Mouse (Mus musculus) stomach, postnatal 0 days (tissue): ENCODE data around the gene C1qtnf1. TPM values are rescaled to one million over a fixed set of nuclear protein-coding genes. Genes with fewer than 3 reads are reported as not detected.

ENCODE experiments used
- ATAC-seq: fragments of 200-750 bp; cut with Nextera tagmentation; 2 replicates; pipeline ENCODE4 v1.8.0; 2017; ENCODE audit not compliant: low FRiP score, low TSS enrichment
- DNase-seq: peaks from one replicate; pipeline ENCODE4 v3.0.0-alpha.2; 2016; ENCODE audit warnings: low spot score
- H3K27ac ChIP-seq: fragments of 300-500 bp; sonication (generic); replicated peaks from 2 replicates; pipeline ENCODE4 v1.5.1; 2014; ENCODE audit warnings: mild to moderate bottlenecking, control low read depth
- H3K27me3 ChIP-seq: fragments of 300-500 bp; sonication (generic); 2 replicates; pipeline ENCODE4 v1.6.1; 2014; ENCODE audit warnings: low read length; ENCODE audit not compliant: control insufficient read depth, insufficient read depth
- H3K36me3 ChIP-seq: fragments of 300-500 bp; sonication (generic); 2 replicates; pipeline ENCODE4 v1.6.1; 2014; ENCODE audit warnings: low read length, mixed read lengths; ENCODE audit not compliant: control insufficient read depth, insufficient read depth
- H3K4me1 ChIP-seq: fragments of 300-500 bp; sonication (generic); replicated peaks from 2 replicates; pipeline ENCODE4 v1.6.1; 2014; ENCODE audit warnings: antibody characterized with exemption; ENCODE audit not compliant: control insufficient read depth, insufficient read depth
- H3K4me2 ChIP-seq: fragments of 300-500 bp; sonication (generic); replicated peaks from 2 replicates; pipeline ENCODE4 v1.6.1; 2014; ENCODE audit warnings: low read depth, mild to moderate bottlenecking, control low read depth, moderate library complexity
- H3K4me3 ChIP-seq: fragments of 300-500 bp; sonication (generic); 2 replicates; pipeline ENCODE4 v1.5.1; 2014; ENCODE audit warnings: low read depth, low read length, control low read depth
- H3K9ac ChIP-seq: fragments of 300-500 bp; sonication (generic); 2 replicates; pipeline ENCODE4 v1.6.1; 2014; ENCODE audit warnings: mild to moderate bottlenecking, low read length, control low read depth, mixed read lengths
- H3K9me3 ChIP-seq: fragments of 300-500 bp; sonication (generic); 2 replicates; pipeline ENCODE4 v1.6.1; 2016; ENCODE audit warnings: low read length; ENCODE audit not compliant: control insufficient read depth
- CTCF ChIP-seq: IDR thresholded peaks from 2 replicates; pipeline ENCODE4 v1.5.1; 2016; ENCODE audit warnings: antibody characterized with exemption, low read depth, mild to moderate bottlenecking, moderate library complexity
- EP300 ChIP-seq: optimal IDR thresholded peaks from 2 replicates; pipeline ENCODE3; 2016; ENCODE audit warnings: antibody characterized with exemption
- WGBS: fragments of 180-500 bp; shearing (Covaris S2); extraction: QIAGEN DNeasy Blood & Tissue Kit; methylation state at CpG from one replicate; pipeline ENCODE4 v1.1.7; 2014; 5-methylcytosine and 5-hydroxymethylcytosine counted together
- polyA plus RNA-seq: library from polyadenylated mRNA; unstranded; fragments of >200 nt; fragmentation: Nextera tagmentation; extraction: Ambion mirVana; gene quantifications from 2 replicates; pipeline ENCODE4 v1.2.1, GENCODE M21; 2015

Gene C1qtnf1
- polyA plus RNA-seq, 1 experiment from 2014 or later: 9.0 TPM

- H3K4me2 ChIP-seq: no peak overlapping the region
- H3K4me1 ChIP-seq: peaks cover 10% of the 10 kb centered on the region; the same call in 1 of the 2 replicates
- no peak overlapping the region for H3K4me3 ChIP-seq
- H3K9ac ChIP-seq: no peak overlapping the region
- TF ChIP-seq EP300: no peak
- TF ChIP-seq CTCF: no peak
- no peaks in the 10 kb centered on the region for H3K27me3 ChIP-seq
- no peak overlapping the region for H3K27ac ChIP-seq
- no peak for ATAC-seq
- H3K9me3 ChIP-seq: no peaks in the 10 kb centered on the region
- peaks cover 4% of the 10 kb centered on the region; the same call in 1 of the 2 replicates for H3K36me3 ChIP-seq
- 89% methylated on average over 26 of the region's 26 CpGs for WGBS
- DNase-seq: peak; percentile 12
These were observed 30.0 kb upstream of the C1qtnf1 start for GRCm38 (mm10) chr11:118397806-118398530.

DNA sequence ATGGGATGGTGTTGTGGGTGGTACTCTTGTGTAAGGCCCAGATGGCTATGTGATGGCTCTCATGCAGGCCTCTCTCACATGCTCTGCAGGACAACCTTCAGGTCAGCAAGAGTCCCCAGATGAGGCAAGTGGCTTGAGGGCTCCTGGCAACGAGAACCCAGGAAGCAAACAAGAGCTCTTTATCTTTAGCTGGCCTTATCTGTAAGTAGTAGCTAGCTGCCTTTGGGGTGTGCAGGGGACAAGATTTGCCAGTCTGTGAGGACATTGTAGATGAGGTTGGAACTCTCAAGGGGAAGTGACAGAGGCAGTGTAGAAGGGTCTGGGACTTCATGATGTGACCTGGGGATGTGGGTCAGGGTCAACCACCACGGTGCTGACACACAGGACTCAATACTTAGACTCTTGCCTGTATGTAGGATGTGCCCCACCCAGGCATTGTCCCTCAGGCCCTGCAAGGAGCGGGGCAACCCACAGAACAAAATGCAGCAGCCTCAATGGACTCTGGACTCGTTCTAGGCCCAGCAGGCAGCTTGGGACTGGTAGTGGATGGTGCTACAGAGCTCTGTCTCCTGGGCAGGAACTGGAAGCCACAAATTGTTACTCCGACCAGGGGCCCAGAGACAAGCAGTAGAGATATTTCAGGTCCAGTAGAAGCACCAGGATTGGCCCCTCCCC, 28.0 kb upstream of the C1qtnf1 start:
- Histone ChIP-seq H3K27ac (peak overlapping the region; percentile 94), H3K4me1 (peaks cover 10% of the 10 kb centered on the region; the same call in 1 of the 2 replicates), H3K9me3 (no peaks in the 10 kb centered on the region), H3K9ac (peak overlapping the region; percentile 61; the same call in 1 of the 2 replicates), H3K4me2 (peak overlapping the region; percentile 57), H3K27me3 (no peaks in the 10 kb centered on the region), H3K36me3 (peaks cover 4% of the 10 kb centered on the region; the same call in 1 of the 2 replicates), H3K4me3 (peak overlapping the region; percentile 19; the same call in 1 of the 2 replicates)
- no peak for TF ChIP-seq CTCF
- TF ChIP-seq EP300: no peak
- 60% methylated on average over 5 of the region's 5 CpGs for WGBS
- peak; percentile 45 for ATAC-seq
- peak; percentile 65 for DNase-seq

DNA sequence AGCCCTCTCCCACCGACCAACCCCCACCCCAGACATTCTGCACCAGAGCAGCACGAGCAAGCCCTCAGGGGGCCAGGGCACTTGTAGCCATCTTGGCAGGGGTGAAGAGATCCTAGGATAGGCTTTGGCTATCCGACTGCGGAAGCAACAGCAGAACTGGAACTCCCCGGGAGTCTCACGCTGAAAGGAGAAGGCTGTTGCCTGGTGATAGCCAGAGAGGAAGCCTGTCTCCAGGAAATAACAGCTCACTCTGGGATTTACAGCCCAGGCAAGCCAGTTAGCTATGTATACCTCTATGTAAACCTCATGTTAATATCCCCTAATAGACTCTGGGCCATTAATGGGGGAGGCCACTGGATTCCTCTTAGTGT, 27.5 kb upstream of the C1qtnf1 start:
- H3K9me3 ChIP-seq: no peaks in the 10 kb centered on the region
- ATAC-seq: peak; percentile 15; the same call in 1 of the 2 replicates
- peak overlapping the region; percentile 94 for H3K27ac ChIP-seq
- peaks cover 10% of the 10 kb centered on the region; the same call in 1 of the 2 replicates for H3K4me1 ChIP-seq
- TF ChIP-seq CTCF (no peak), EP300 (no peak)
- peak overlapping the region; percentile 57 for H3K4me2 ChIP-seq
- peak overlapping the region; percentile 19; the same call in 1 of the 2 replicates for H3K4me3 ChIP-seq
- WGBS: 26% methylated on average over 6 of the region's 6 CpGs
- peak overlapping the region; percentile 61 for H3K9ac ChIP-seq
- H3K27me3 ChIP-seq: no peaks in the 10 kb centered on the region
- peak; percentile 46 for DNase-seq
- H3K36me3 ChIP-seq: peaks cover 4% of the 10 kb centered on the region; the same call in 1 of the 2 replicates

- Histone ChIP-seq H3K27me3 (no peaks in the 10 kb centered on the region), H3K4me3 (peak overlapping the region; percentile 30), H3K9me3 (no peaks in the 10 kb centered on the region), H3K36me3 (no peaks in the 10 kb centered on the region; the same call in 1 of the 2 replicates), H3K27ac (peak overlapping the region; percentile 94), H3K4me1 (peaks cover 10% of the 10 kb centered on the region; the same call in 1 of the 2 replicates), H3K4me2 (peak overlapping the region; percentile 57), H3K9ac (peak overlapping the region; percentile 61)
- DNase-seq (no peak), ATAC-seq (no peak)
- no peak for TF ChIP-seq CTCF
- TF ChIP-seq EP300: no peak
- 70% methylated on average over 4 of the region's 4 CpGs for WGBS
These were observed 26.8 kb upstream of the C1qtnf1 start for GRCm38 (mm10) chr11:118401195-118401594.

GRCm38 (mm10) chr11:118401760-118402280, 26.2 kb upstream of the C1qtnf1 start, which contains the start of gene Lgals3bp:
Lgals3bp (minus strand) TSS chr11:118402092.
- Histone ChIP-seq H3K36me3 (peaks cover 5% of the 10 kb centered on the region; the same call in 1 of the 2 replicates), H3K4me3 (peak within 1 kb of the TSS; percentile 30), H3K27me3 (no peaks in the 10 kb centered on the region), H3K9ac (peak within 1 kb of the TSS; percentile 61), H3K4me2 (peak within 1 kb of the TSS; percentile 57), H3K9me3 (no peaks in the 10 kb centered on the region), H3K4me1 (peaks cover 10% of the 10 kb centered on the region; the same call in 1 of the 2 replicates), H3K27ac (peak within 1 kb of the TSS; percentile 94)
- peak; percentile 82 for DNase-seq
- no peak for TF ChIP-seq EP300
- TF ChIP-seq CTCF: peak; percentile 71
- 29% methylated on average over 7 of the region's 7 CpGs for WGBS
- ATAC-seq: peak; percentile 90
